Mouse (Mus musculus) gastrocnemius, adult 2 months (tissue): ENCODE measurements around the gene Atp11a. TPM values are rescaled to one million over a fixed set of nuclear protein-coding genes. Genes with fewer than 3 reads are reported as not detected.

Experiments used
- DNase-seq: peaks from one replicate; pipeline ENCODE4 v3.0.0; 2022
- H3K27ac ChIP-seq: fragments of 200-600 bp; 2 replicates; pipeline ENCODE4 v1.8.1; 2022; ENCODE audit warnings: mild to moderate bottlenecking
- H3K4me3 ChIP-seq: fragments of 200-600 bp; 2 replicates; pipeline ENCODE4 v1.8.1; 2022; ENCODE audit warnings: mild to moderate bottlenecking, moderate library complexity
- CTCF ChIP-seq: fragments of 200-600 bp; IDR thresholded peaks from 2 replicates; pipeline ENCODE4 v1.8.1; 2022; ENCODE audit warnings: antibody characterized with exemption, mild to moderate bottlenecking, moderate library complexity
- intact Hi-C: fragments of 180-260 bp; cut with DNase I; formaldehyde crosslinking; loops from one replicate; pipeline ENCODE4 v1.15.1; 2025
- total RNA-seq, 2 experiments: library from RNA; stranded (reverse); gene quantifications; 2 replicates each; pipeline ENCODE4 v1.2.3; 2021

Atp11a gene
- total RNA-seq, 2 experiments from 2014 or later: 27.1 to 30.9 TPM

- Histone ChIP-seq H3K4me3 (peak overlapping the region; percentile 54), H3K27ac (peak overlapping the region; percentile 95)
- intact Hi-C loops: no loop called here
- DNase-seq: peak; percentile 57
- no peak for TF ChIP-seq CTCF
Observed at GRCm38 (mm10) chr8:12775302-12775975, 18.6 kb downstream of the Atp11a start.

- Histone ChIP-seq H3K27ac (peak overlapping the region; percentile 95), H3K4me3 (peak overlapping the region; percentile 54)
- DNase-seq: peak; percentile 46
- TF ChIP-seq CTCF: no peak
- intact Hi-C loops: no loop called here
Observed at GRCm38 (mm10) chr8:12776166-12776565, 19.4 kb downstream of the Atp11a start.

- no peak overlapping the region for H3K4me3 ChIP-seq
- no peak for DNase-seq
- TF ChIP-seq CTCF: no peak
- peak overlapping the region; percentile 95 for H3K27ac ChIP-seq
- intact Hi-C loops: no loop called here
Observed at GRCm38 (mm10) chr8:12777171-12777570, 20.4 kb downstream of the Atp11a start.

- H3K27ac ChIP-seq: peak overlapping the region; percentile 57
Observed at GRCm38 (mm10) chr8:12779541-12779940, 22.7 kb downstream of the Atp11a start.

GRCm38 (mm10) chr8:12785508-12785907 lies 28.7 kb downstream of the Atp11a start:
- DNase-seq: no peak
- intact Hi-C loops: no loop called here
- Histone ChIP-seq H3K4me3 (no peak overlapping the region), H3K27ac (no peak overlapping the region)
- TF ChIP-seq CTCF: no peak

More at GRCm38 (mm10) chr8:12779541-12779940, 22.7 kb downstream of the Atp11a start:
- no peak for TF ChIP-seq CTCF
- DNase-seq: no peak
- no peak overlapping the region for H3K4me3 ChIP-seq
- intact Hi-C loops: no loop called here

- H3K27ac ChIP-seq: no peak overlapping the region
- no peak overlapping the region for H3K4me3 ChIP-seq
- intact Hi-C loops: no loop called here
- no peak for DNase-seq
- no peak for TF ChIP-seq CTCF
Observed at GRCm38 (mm10) chr8:12786261-12786957, 29.6 kb downstream of the Atp11a start.

GRCm38 (mm10) chr8:12786958-12787301 lies 30.1 kb downstream of the Atp11a start:
- intact Hi-C loops: no loop called here
- no peak for TF ChIP-seq CTCF
- H3K4me3 ChIP-seq: no peak overlapping the region
- no peak for DNase-seq
- no peak overlapping the region for H3K27ac ChIP-seq

GRCm38 (mm10) chr8:12787427-12787826 lies 30.6 kb downstream of the Atp11a start:
- DNase-seq: no peak
- intact Hi-C loops: no loop called here
- Histone ChIP-seq H3K27ac (no peak overlapping the region), H3K4me3 (no peak overlapping the region)
- no peak for TF ChIP-seq CTCF

GRCm38 (mm10) chr8:12788695-12789094 lies 31.9 kb downstream of the Atp11a start:
- H3K4me3 ChIP-seq: no peak overlapping the region
- intact Hi-C loops: no loop called here
- peak overlapping the region; percentile 57; the same call in 1 of the 2 replicates for H3K27ac ChIP-seq

GRCm38 (mm10) chr8:12795011-12795671 lies 38.3 kb downstream of the Atp11a start:
- intact Hi-C loops: no loop called here
- no peak for TF ChIP-seq CTCF
- Histone ChIP-seq H3K4me3 (no peak overlapping the region), H3K27ac (no peak overlapping the region)
- DNase-seq: peak; percentile 4

More at GRCm38 (mm10) chr8:12788695-12789094, 31.9 kb downstream of the Atp11a start:
- no peak for DNase-seq
- no peak for TF ChIP-seq CTCF

- no peak for DNase-seq
- intact Hi-C loops: no loop called here
- TF ChIP-seq CTCF: no peak
- Histone ChIP-seq H3K27ac (peak overlapping the region; percentile 80), H3K4me3 (no peak overlapping the region)
Observed at GRCm38 (mm10) chr8:12799099-12799498, 42.3 kb downstream of the Atp11a start.

- peak overlapping the region; percentile 80 for H3K27ac ChIP-seq
- intact Hi-C loops: no loop called here
- no peak for TF ChIP-seq CTCF
- H3K4me3 ChIP-seq: no peak overlapping the region
- DNase-seq: peak; percentile 55
Observed at GRCm38 (mm10) chr8:12799832-12800231, 43.0 kb downstream of the Atp11a start.

- peak overlapping the region; percentile 80 for H3K27ac ChIP-seq
- TF ChIP-seq CTCF: no peak
- intact Hi-C loops: no loop called here
- H3K4me3 ChIP-seq: no peak overlapping the region
- DNase-seq: no peak
Observed at GRCm38 (mm10) chr8:12800246-12800645, 43.4 kb downstream of the Atp11a start.
